ENCODE assay signal across 9 mouse cellular contexts in the genomic region with DNA sequence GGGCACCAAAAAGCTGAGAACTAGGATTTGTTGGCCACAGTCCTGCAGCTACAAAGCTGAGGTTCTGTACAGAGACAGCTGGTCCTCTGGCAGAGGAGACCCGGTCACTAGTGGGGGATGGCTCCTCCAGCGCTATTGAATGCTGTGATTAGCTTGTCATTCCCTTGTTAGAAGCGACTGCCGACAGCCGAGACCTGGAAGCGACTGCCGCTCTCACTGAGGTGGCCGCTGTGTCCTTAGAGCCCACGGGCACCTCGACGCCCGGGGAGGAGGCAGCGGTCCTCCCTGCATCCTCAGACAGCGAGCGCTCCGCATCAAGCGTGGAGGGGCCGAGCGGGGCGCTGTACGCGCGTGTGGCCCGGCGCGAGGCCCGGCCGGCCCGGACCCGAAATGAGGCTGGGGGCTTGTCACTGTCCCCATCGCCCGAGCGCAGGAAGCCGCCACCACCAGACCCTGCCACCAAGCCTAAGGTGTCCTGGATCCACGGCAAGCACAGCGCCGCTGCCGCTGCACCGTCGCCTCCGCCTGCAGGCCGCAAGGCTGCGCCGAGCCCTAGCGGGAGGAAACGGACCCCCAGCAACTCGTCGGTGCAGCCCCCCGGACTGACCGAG. TPM values are rescaled to one million over a fixed set of nuclear protein-coding genes. Genes with fewer than 3 reads are reported as not detected.
DNase-seq lines count a peak whose midpoint lies in the region; ATAC-seq lines count a peak whose summit lies in the region.
"Had no signal": no experiment of that assay in that cellular context is flagged by ENCODE, and none has a peak within 500 bp of the region (broad histone marks: within the 10 kb centered on the region; RNA-seq: fewer than 3 reads in every experiment).

No protein-coding gene starts in this region.

- H3K9ac ChIP-seq in forebrain, embryonic 13.5 days: peak overlapping the region; percentile 92
- H3K9ac ChIP-seq in limb, embryonic 11.5 days (ENCODE audit: low read length): peak overlapping the region; percentile 84
- peak overlapping the region; percentile 89 for H3K9ac ChIP-seq in neural tube, embryonic 13.5 days

- H3K4me3 ChIP-seq in brown adipose tissue, adult 24 weeks (ENCODE audit: insufficient read depth, low read depth, low read length): peak overlapping the region; percentile 76
- peak overlapping the region; percentile 65 for H3K4me3 ChIP-seq in forebrain, embryonic 13.5 days
- peak overlapping the region; percentile 35 for H3K4me3 ChIP-seq in limb, embryonic 11.5 days (ENCODE audit: low read depth, low read length)
- peak overlapping the region; percentile 65 for H3K4me3 ChIP-seq in neural tube, embryonic 13.5 days

- no peaks in the 10 kb centered on the region for H3K9me3 ChIP-seq in forebrain, embryonic 13.5 days (replicated peaks)
- no peaks in the 10 kb centered on the region for H3K9me3 ChIP-seq in limb, embryonic 11.5 days (ENCODE audit: control insufficient read depth, low read length)
- H3K9me3 ChIP-seq in neural tube, embryonic 13.5 days: no peaks in the 10 kb centered on the region

- DNase-seq in left cerebral cortex, postnatal 4 days: peak; percentile 38
- no peak for DNase-seq in left cerebral cortex, adult 11 months (ENCODE audit: low spot score)
- DNase-seq in limb, embryonic 11.5 days (ENCODE audit: low spot score): peak; percentile 59
- DNase-seq in gastrocnemius, postnatal 4 days (ENCODE audit: low spot score in 2 of 2): no peak
- no peak for DNase-seq in gastrocnemius, postnatal 14 days

- peak overlapping the region; percentile 97 for H3K4me2 ChIP-seq in forebrain, embryonic 13.5 days
- H3K4me2 ChIP-seq in limb, embryonic 11.5 days (ENCODE audit: low read depth, severe bottlenecking): peak overlapping the region; percentile 88
- peak overlapping the region; percentile 89 for H3K4me2 ChIP-seq in neural tube, embryonic 13.5 days

- no peak overlapping the region for H3K27ac ChIP-seq in brown adipose tissue, adult 24 weeks (replicated peaks; ENCODE audit: low read depth, low read length)
- H3K27ac ChIP-seq in forebrain, embryonic 13.5 days: peak overlapping the region; percentile 77
- peak overlapping the region; percentile 65 for H3K27ac ChIP-seq in limb, embryonic 11.5 days (replicated peaks; ENCODE audit: low read depth, low read length)
- H3K27ac ChIP-seq in neural tube, embryonic 13.5 days (replicated peaks): peak overlapping the region; percentile 86

- under 1% methylated on average over 46 of the region's 50 CpGs for WGBS in forebrain, embryonic 13.5 days
- 4% methylated on average over 50 of the region's 50 CpGs for WGBS in limb, embryonic 11.5 days
- 2% methylated on average over 50 of the region's 50 CpGs for WGBS in neural tube, embryonic 13.5 days

- H3K4me1 ChIP-seq in brown adipose tissue, adult 24 weeks (ENCODE audit: control insufficient read depth, insufficient read depth, insufficient read length, low read length): no peaks in the 10 kb centered on the region; the same call in 1 of the 2 replicates
- H3K4me1 ChIP-seq in forebrain, embryonic 13.5 days: peaks cover 50% of the 10 kb centered on the region
- peaks cover 85% of the 10 kb centered on the region for H3K4me1 ChIP-seq in limb, embryonic 11.5 days (ENCODE audit: control insufficient read depth, insufficient read depth, low read length)
- peaks cover 66% of the 10 kb centered on the region for H3K4me1 ChIP-seq in neural tube, embryonic 13.5 days (replicated peaks)

- ATAC-seq in forebrain, embryonic 13.5 days: peak; percentile 54
- ATAC-seq in limb, embryonic 11.5 days (ENCODE audit: insufficient number of reproducible peaks, low FRiP score, low TSS enrichment, low read depth): no peak
- ATAC-seq in neural tube, embryonic 13.5 days (ENCODE audit: low read depth): peak; percentile 33

- H3K36me3 ChIP-seq in forebrain, embryonic 13.5 days (ENCODE audit: poor library complexity, severe bottlenecking): no peaks in the 10 kb centered on the region
- H3K36me3 ChIP-seq in limb, embryonic 11.5 days (ENCODE audit: control insufficient read depth, insufficient read depth, low read length): peaks cover 9% of the 10 kb centered on the region
- H3K36me3 ChIP-seq in neural tube, embryonic 13.5 days: no peaks in the 10 kb centered on the region

- peaks cover 79% of the 10 kb centered on the region for H3K27me3 ChIP-seq in forebrain, embryonic 13.5 days
- H3K27me3 ChIP-seq in limb, embryonic 11.5 days (ENCODE audit: control insufficient read depth, insufficient read depth, low read length): peaks cover 22% of the 10 kb centered on the region
- H3K27me3 ChIP-seq in neural tube, embryonic 13.5 days: peaks cover 70% of the 10 kb centered on the region

- intact Hi-C loops in left cerebral cortex, postnatal 4 days (cut with DNase I): no loop called here
- intact Hi-C loops in gastrocnemius, postnatal 14 days (cut with DNase I; ENCODE audit: low total_unique reads): no loop called here

RNA-seq across cellular contexts. Expression of a gene that starts 9.6 kb away (rescaled TPM):
- 1 to 10 TPM; 5.6 to 6.3 TPM for total RNA-seq in left cerebral cortex, postnatal 4 days (2021)
- 0.92 and 1.8 TPM in 2 replicates for polyA plus RNA-seq in brown adipose tissue, adult 24 weeks (2012; ENCODE audit: insufficient read depth, insufficient read length, missing spikeins)
- 0.76 and 1.1 TPM in 2 replicates for polyA plus RNA-seq in forebrain, embryonic 13.5 days (2015; fragmentation: Nextera tagmentation; extraction: Ambion mirVana)
- polyA plus RNA-seq in limb, embryonic 11.5 days (2014; fragmentation: Nextera tagmentation; extraction: Ambion mirVana): 23.4 and 26.4 TPM in 2 replicates
- 3.4 and 3.7 TPM in 2 replicates for polyA plus RNA-seq in neural tube, embryonic 13.5 days (2015; fragmentation: Nextera tagmentation; extraction: Ambion mirVana)
- 10 to 100 TPM; 33.7 to 37.3 TPM for total RNA-seq in gastrocnemius, postnatal 4 days (2021)
- 10 to 100 TPM in 1 of 2 experiments, 1 to 10 TPM in 1; 9.4 to 12.1 TPM for total RNA-seq in gastrocnemius, postnatal 14 days (2021)
- total RNA-seq: common myeloid progenitor, adult 5-6 weeks had no signal

RNA-seq across cellular contexts. Expression of a gene that starts 26.2 kb away (rescaled TPM):
- total RNA-seq in left cerebral cortex, postnatal 4 days (2021): 1 to 10 TPM; 3.9 to 4.3 TPM
- not detected in 2 replicates for polyA plus RNA-seq in brown adipose tissue, adult 24 weeks (2012; ENCODE audit: insufficient read depth, insufficient read length, missing spikeins)
- polyA plus RNA-seq in forebrain, embryonic 13.5 days (2015; fragmentation: Nextera tagmentation; extraction: Ambion mirVana): 0.27 and 0.55 TPM in 2 replicates
- 0.73 and 0.77 TPM in 2 replicates for polyA plus RNA-seq in limb, embryonic 11.5 days (2014; fragmentation: Nextera tagmentation; extraction: Ambion mirVana)
- 1.7 and 1.9 TPM in 2 replicates for polyA plus RNA-seq in neural tube, embryonic 13.5 days (2015; fragmentation: Nextera tagmentation; extraction: Ambion mirVana)
- total RNA-seq in gastrocnemius, postnatal 4 days (2021): under 1 TPM in 1 of 2 experiments, not detected in 1; 0.25 TPM
- total RNA-seq in gastrocnemius, postnatal 14 days (2021): not detected
- total RNA-seq: common myeloid progenitor, adult 5-6 weeks had no signal

RNA-seq across cellular contexts. Expression of a gene that starts 31.5 kb away (rescaled TPM):
- total RNA-seq in left cerebral cortex, postnatal 4 days (2021): 1 to 10 TPM; 6.8 to 7.1 TPM
- polyA plus RNA-seq in brown adipose tissue, adult 24 weeks (2012; ENCODE audit: insufficient read depth, insufficient read length, missing spikeins): 1.5 and 2.1 TPM in 2 replicates
- 4.5 and 6.1 TPM in 2 replicates for polyA plus RNA-seq in forebrain, embryonic 13.5 days (2015; fragmentation: Nextera tagmentation; extraction: Ambion mirVana)
- polyA plus RNA-seq in limb, embryonic 11.5 days (2014; fragmentation: Nextera tagmentation; extraction: Ambion mirVana): 3.0 and 3.2 TPM in 2 replicates
- polyA plus RNA-seq in neural tube, embryonic 13.5 days (2015; fragmentation: Nextera tagmentation; extraction: Ambion mirVana): 3.2 and 5.8 TPM in 2 replicates
- total RNA-seq in gastrocnemius, postnatal 4 days (2021): under 1 TPM; 0.83 to 0.98 TPM
- under 1 TPM; 0.80 to 0.96 TPM for total RNA-seq in gastrocnemius, postnatal 14 days (2021)

RNA-seq across cellular contexts. Expression of a gene that starts 47.3 kb away (rescaled TPM):
- 10 to 100 TPM; 86.2 to 95.3 TPM for total RNA-seq in left cerebral cortex, postnatal 4 days (2021)
- polyA plus RNA-seq in brown adipose tissue, adult 24 weeks (2012; ENCODE audit: insufficient read depth, insufficient read length, missing spikeins): 10.2 and 19.0 TPM in 2 replicates
- 53.4 and 55.6 TPM in 2 replicates for polyA plus RNA-seq in forebrain, embryonic 13.5 days (2015; fragmentation: Nextera tagmentation; extraction: Ambion mirVana)
- polyA plus RNA-seq in limb, embryonic 11.5 days (2014; fragmentation: Nextera tagmentation; extraction: Ambion mirVana): 68.2 and 68.7 TPM in 2 replicates
- 76.2 and 77.1 TPM in 2 replicates for polyA plus RNA-seq in neural tube, embryonic 13.5 days (2015; fragmentation: Nextera tagmentation; extraction: Ambion mirVana)
- total RNA-seq in gastrocnemius, postnatal 4 days (2021): 10 to 100 TPM; 56.9 to 60.4 TPM
- total RNA-seq in gastrocnemius, postnatal 14 days (2021): 10 to 100 TPM; 17.3 to 19.9 TPM

Comparison
In these comparisons a context has a peak if more than half of its experiments do, and no peak if none do; other contexts are left out.
1. DNase-seq: peak in left cerebral cortex, postnatal 4 days (single experiment) and limb, embryonic 11.5 days (single experiment); none in left cerebral cortex, adult 11 months (single experiment), gastrocnemius, postnatal 4 days (0 of 2) and gastrocnemius, postnatal 14 days (single experiment).
2. Peak in every context shown above with its lines, with median percentiles within 50 percentile points of each other: H3K4me3 ChIP-seq, H3K4me2 ChIP-seq and H3K9ac ChIP-seq.